Mouse (Mus musculus) gonadal fat pad, adult 2 months (tissue): ENCODE measurements at regions not wholly inside any gene's neighbourhood (a gene's known extent, or its start where the extent isn't known, plus 50 kb on each side); places are given as distances from the start of the nearest gene placed in this dataset.
A peak's percentile ranks its signal among the peaks of the same experiment; 100 is the strongest.
"Not testable (repeated sequence)": the region's sequence is repeated elsewhere in the genome, so short reads cannot be mapped to it uniquely, and the experiment has no call there.

ENCODE experiments used
- DNase-seq: peaks from one replicate; pipeline ENCODE4 v3.0.0-alpha.2; 2012; ENCODE audit warnings: low read depth

DNA sequence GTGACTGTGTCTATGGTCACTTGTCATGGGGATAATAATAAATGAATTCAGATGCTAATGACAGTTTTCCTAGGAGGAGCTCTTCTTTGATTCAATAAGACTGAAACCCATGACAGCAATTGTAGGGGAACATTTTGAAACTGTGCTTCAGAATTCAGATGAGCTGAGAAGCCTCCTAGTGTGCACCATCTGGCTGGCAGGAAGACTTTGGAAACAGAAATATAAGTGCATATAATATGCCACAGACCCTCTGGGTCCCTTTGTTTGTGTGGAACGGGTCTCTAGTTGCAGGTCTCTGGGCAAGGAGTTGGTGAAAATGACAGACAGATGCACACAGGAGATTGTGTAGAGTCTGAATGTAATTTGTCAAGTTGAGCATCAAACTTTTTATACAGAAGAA, 1043.3 kb upstream of the Cntnap5a start:
- no peak for DNase-seq

DNA sequence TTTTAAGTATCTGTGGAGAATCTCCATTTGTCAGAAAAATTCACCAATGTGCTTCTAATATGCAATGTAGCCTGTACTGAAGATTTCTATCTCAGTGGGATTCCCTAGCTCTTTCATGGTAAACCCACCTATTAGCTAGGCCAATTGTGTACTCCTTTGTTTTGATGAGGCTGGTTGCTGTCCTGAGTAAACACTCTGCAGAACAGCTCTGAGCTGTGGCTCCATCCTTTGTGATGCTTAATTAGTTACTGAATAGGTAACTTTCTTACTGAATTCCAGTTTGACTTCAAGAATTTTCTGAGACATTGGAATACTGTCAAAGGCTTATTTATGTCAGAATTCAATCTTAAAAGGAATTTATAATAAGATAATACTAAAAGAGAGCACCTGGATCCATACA, 1042.7 kb upstream of the Cntnap5a start:
- not testable (repeated sequence) for DNase-seq

DNA sequence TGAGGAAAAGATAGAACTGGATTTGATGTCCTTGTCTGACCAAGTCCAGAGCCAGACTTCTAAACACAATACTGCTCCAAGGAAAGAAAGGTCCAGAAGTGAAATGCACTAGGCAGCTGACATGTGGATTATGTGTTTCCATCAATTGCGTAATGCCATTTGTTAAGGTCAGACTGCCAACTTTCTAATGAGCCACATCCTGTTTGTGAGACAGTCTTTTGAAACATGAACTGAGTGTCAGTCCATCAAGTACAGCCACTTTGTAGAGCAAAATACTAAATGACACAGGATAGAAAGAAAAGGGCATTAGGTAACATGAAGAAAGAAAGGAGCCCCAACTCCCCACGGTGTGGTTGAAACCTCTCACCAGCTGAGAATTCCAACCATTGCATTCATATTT, 1010.6 kb upstream of the Cntnap5a start:
- peak; percentile 51 for DNase-seq

DNA sequence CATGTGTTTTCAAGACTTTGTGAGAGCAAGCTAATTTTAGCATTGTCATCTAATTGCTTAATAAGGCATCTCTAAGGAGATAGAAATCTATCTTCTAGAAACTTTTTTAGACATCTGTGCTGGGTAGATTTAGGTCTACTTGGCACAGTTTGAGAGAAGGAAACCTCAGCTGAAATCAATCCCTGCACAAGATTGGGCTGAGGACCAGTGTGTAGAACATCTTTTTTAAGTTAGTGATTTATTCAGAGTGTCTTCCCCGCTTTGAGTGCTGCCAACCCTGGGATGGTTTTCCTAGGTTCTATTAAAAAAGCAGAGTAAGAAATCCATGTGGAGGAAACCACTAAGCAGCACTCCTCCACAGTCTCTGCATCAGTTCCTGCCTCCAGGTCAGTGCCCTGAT, 1003.3 kb upstream of the Cntnap5a start:
- DNase-seq: no peak

DNA sequence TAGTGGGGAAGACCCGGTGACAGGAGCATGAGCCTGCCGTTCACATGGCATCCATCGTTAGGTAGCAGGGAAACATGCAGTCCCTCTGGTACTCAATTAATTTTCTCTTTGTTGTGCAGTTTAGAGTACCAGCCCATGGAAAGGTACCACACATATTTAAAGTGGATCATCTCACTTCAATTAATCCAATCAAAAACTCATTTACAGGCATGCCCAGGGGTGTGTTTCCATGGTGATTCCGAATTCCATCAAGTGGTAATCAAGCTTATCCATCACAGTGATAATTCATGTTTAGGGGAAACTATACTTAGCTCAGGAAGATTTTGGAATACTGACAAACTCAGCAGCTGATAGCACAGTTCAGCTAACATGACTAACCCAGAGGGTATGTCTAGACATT, 963.4 kb upstream of the Cntnap5a start:
- DNase-seq: no peak

DNA sequence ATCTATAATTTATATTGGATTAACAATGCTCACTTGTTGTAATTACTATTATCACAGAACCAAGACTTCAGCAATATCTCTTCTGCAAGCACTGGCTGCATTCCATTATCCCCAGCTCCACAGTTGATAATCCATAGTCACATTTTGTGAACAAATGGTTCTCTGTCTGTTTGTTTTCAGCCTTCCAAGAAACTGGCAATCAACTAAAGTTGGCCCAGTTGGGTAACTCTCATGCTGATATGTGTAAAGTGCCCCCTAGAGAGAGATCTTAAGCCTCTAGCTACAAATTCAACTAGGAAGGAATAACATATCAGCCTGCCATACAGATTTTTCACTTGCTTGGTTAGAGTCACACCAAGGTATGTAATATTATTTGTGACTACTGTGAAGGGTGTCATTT, 955.4 kb upstream of the Cntnap5a start:
- DNase-seq: no peak
